Mouse (Mus musculus): ENCODE results near the gene Tacr2. TPM values are rescaled to one million over a fixed set of nuclear protein-coding genes. Genes with fewer than 3 reads are reported as not detected.

The Tacr2 gene
- polyA plus RNA-seq, 2 experiments, result not detected

GRCm38 (mm10) chr10:62228126-62228525 lies 24.1 kb upstream of the Tacr2 start:
- H3K9ac ChIP-seq (ENCODE audit: low read depth, low read length, severe bottlenecking), result no peak overlapping the region
- no peaks in the 10 kb centered on the region for H3K9me3 ChIP-seq (ENCODE audit: control insufficient read depth, low read length)
- ATAC-seq (ENCODE audit: low FRiP score, low read depth) (no peak), DNase-seq (ENCODE audit: low spot score) (no peak)
- no peak overlapping the region for H3K27ac ChIP-seq (replicated peaks; ENCODE audit: low read depth, low read length)
- TF ChIP-seq POLR2A (IDR thresholded peaks at IDR 0.05; ENCODE audit: borderline replicate concordance, extremely low read depth, insufficient read depth, insufficient read length), result no peak
- H3K27me3 ChIP-seq (ENCODE audit: control insufficient read depth, insufficient read depth, low read length), result no peaks in the 10 kb centered on the region
- H3K36me3 ChIP-seq (ENCODE audit: control insufficient read depth, insufficient read depth, low read length), result no peaks in the 10 kb centered on the region
- H3K4me1 ChIP-seq (ENCODE audit: control insufficient read depth, insufficient read depth, low read length), result no peaks in the 10 kb centered on the region; the same call in 1 of the 2 replicates
- no peak overlapping the region for H3K4me2 ChIP-seq (replicated peaks; ENCODE audit: low read depth, low read length, severe bottlenecking)
- no peak overlapping the region for H3K4me3 ChIP-seq (replicated peaks; ENCODE audit: low read length)
- 55% methylated on average over 6 of the region's 6 CpGs for WGBS

- ATAC-seq (ENCODE audit: low FRiP score, low read depth) (peak; percentile 97), DNase-seq (ENCODE audit: low spot score) (peak; percentile 92)
- no peaks in the 10 kb centered on the region for H3K36me3 ChIP-seq (ENCODE audit: control insufficient read depth, insufficient read depth, low read length)
- no peaks in the 10 kb centered on the region; the same call in 1 of the 2 replicates for H3K4me1 ChIP-seq (ENCODE audit: control insufficient read depth, insufficient read depth, low read length)
- under 1% methylated on average over 43 of the region's 59 CpGs for WGBS
- H3K9me3 ChIP-seq (ENCODE audit: control insufficient read depth, low read length), result no peaks in the 10 kb centered on the region
- peak within 1 kb of the TSS; percentile 91 for H3K4me2 ChIP-seq (replicated peaks; ENCODE audit: low read depth, low read length, severe bottlenecking)
- peak within 1 kb of the TSS; percentile 59 for H3K4me3 ChIP-seq (replicated peaks; ENCODE audit: low read length)
- TF ChIP-seq POLR2A (IDR thresholded peaks at IDR 0.05; ENCODE audit: borderline replicate concordance, extremely low read depth, insufficient read depth, insufficient read length), result 0 out of 2 replicates have a peak, but pooled peaks have one; percentile 32
- peak within 1 kb of the TSS; percentile 60 for H3K9ac ChIP-seq (ENCODE audit: low read depth, low read length, severe bottlenecking)
- H3K27ac ChIP-seq (replicated peaks; ENCODE audit: low read depth, low read length), result no peak within 1 kb of the TSS
- no peaks in the 10 kb centered on the region for H3K27me3 ChIP-seq (ENCODE audit: control insufficient read depth, insufficient read depth, low read length)
Measured at GRCm38 (mm10) chr10:62230708-62231394, 21.4 kb upstream of the Tacr2 start, which contains the start of gene Tspan15. Tspan15 (minus strand) TSS chr10:62231251.

- no peaks in the 10 kb centered on the region for H3K27me3 ChIP-seq (ENCODE audit: control insufficient read depth, insufficient read depth, low read length)
- H3K4me1 ChIP-seq (ENCODE audit: control insufficient read depth, insufficient read depth, low read length), result no peaks in the 10 kb centered on the region; the same call in 1 of the 2 replicates
- H3K4me3 ChIP-seq (replicated peaks; ENCODE audit: low read length), result peak overlapping the region; percentile 59
- H3K9ac ChIP-seq (ENCODE audit: low read depth, low read length, severe bottlenecking), result peak overlapping the region; percentile 60; the same call in 1 of the 2 replicates
- DNase-seq (ENCODE audit: low spot score) (no peak), ATAC-seq (ENCODE audit: low FRiP score, low read depth) (no peak)
- no peaks in the 10 kb centered on the region for H3K9me3 ChIP-seq (ENCODE audit: control insufficient read depth, low read length)
- TF ChIP-seq POLR2A (IDR thresholded peaks at IDR 0.05; ENCODE audit: borderline replicate concordance, extremely low read depth, insufficient read depth, insufficient read length), result no peak
- WGBS, result 3% methylated on average over 13 of the region's 13 CpGs
- H3K36me3 ChIP-seq (ENCODE audit: control insufficient read depth, insufficient read depth, low read length), result no peaks in the 10 kb centered on the region
- peak overlapping the region; percentile 91 for H3K4me2 ChIP-seq (replicated peaks; ENCODE audit: low read depth, low read length, severe bottlenecking)
- H3K27ac ChIP-seq (replicated peaks; ENCODE audit: low read depth, low read length), result no peak overlapping the region
Measured at GRCm38 (mm10) chr10:62231395-62231732, 20.9 kb upstream of the Tacr2 start.

GRCm38 (mm10) chr10:62231811-62232210 lies 20.4 kb upstream of the Tacr2 start:
- Histone ChIP-seq H3K4me1 (ENCODE audit: control insufficient read depth, insufficient read depth, low read length) (no peaks in the 10 kb centered on the region; the same call in 1 of the 2 replicates), H3K36me3 (ENCODE audit: control insufficient read depth, insufficient read depth, low read length) (no peaks in the 10 kb centered on the region), H3K9me3 (ENCODE audit: control insufficient read depth, low read length) (no peaks in the 10 kb centered on the region), H3K9ac (ENCODE audit: low read depth, low read length, severe bottlenecking) (no peak overlapping the region), H3K4me2 (replicated peaks; ENCODE audit: low read depth, low read length, severe bottlenecking) (no peak overlapping the region), H3K4me3 (replicated peaks; ENCODE audit: low read length) (no peak overlapping the region), H3K27me3 (ENCODE audit: control insufficient read depth, insufficient read depth, low read length) (no peaks in the 10 kb centered on the region), H3K27ac (replicated peaks; ENCODE audit: low read depth, low read length) (no peak overlapping the region)
- no peak for ATAC-seq (ENCODE audit: low FRiP score, low read depth)
- no peak for TF ChIP-seq POLR2A (IDR thresholded peaks at IDR 0.05; ENCODE audit: borderline replicate concordance, extremely low read depth, insufficient read depth, insufficient read length)
- WGBS, result 72% methylated on average over 3 of the region's 3 CpGs
- no peak for DNase-seq (ENCODE audit: low spot score)

GRCm38 (mm10) chr10:62236165-62236564 lies 16.1 kb upstream of the Tacr2 start:
- Histone ChIP-seq H3K9ac (ENCODE audit: low read depth, low read length, severe bottlenecking) (no peak overlapping the region), H3K4me1 (ENCODE audit: control insufficient read depth, insufficient read depth, low read length) (no peaks in the 10 kb centered on the region), H3K36me3 (ENCODE audit: control insufficient read depth, insufficient read depth, low read length) (no peaks in the 10 kb centered on the region), H3K27me3 (ENCODE audit: control insufficient read depth, insufficient read depth, low read length) (no peaks in the 10 kb centered on the region), H3K9me3 (ENCODE audit: control insufficient read depth, low read length) (no peaks in the 10 kb centered on the region), H3K4me2 (replicated peaks; ENCODE audit: low read depth, low read length, severe bottlenecking) (no peak overlapping the region), H3K4me3 (replicated peaks; ENCODE audit: low read length) (no peak overlapping the region), H3K27ac (replicated peaks; ENCODE audit: low read depth, low read length) (no peak overlapping the region)
- 85% methylated on average over 6 of the region's 6 CpGs for WGBS
- no peak for TF ChIP-seq POLR2A (IDR thresholded peaks at IDR 0.05; ENCODE audit: borderline replicate concordance, extremely low read depth, insufficient read depth, insufficient read length)
- ATAC-seq (ENCODE audit: low FRiP score, low read depth) (no peak), DNase-seq (ENCODE audit: low spot score) (no peak)
